20 mouse cellular contexts compared by ENCODE assay signal in genomic region chr3:105211023-105211422, GRCm38 (mm10).
"Had no signal": no experiment of that assay in that cellular context is flagged by ENCODE, and none has a peak within 500 bp of the region (broad histone marks: within the 10 kb centered on the region; RNA-seq: fewer than 3 reads in every experiment).

No protein-coding gene starts in this region.

- H3K4me3 ChIP-seq: limb, embryonic 12.5 days; limb, embryonic 15.5 days; midbrain, embryonic 12.5 days; midbrain, embryonic 15.5 days; neural tube, embryonic 12.5 days; neural tube, embryonic 15.5 days; stomach, embryonic 15.5 days had no signal

- DNase-seq: kidney, adult 2 months; kidney, postnatal 25 days; layer of hippocampus, postnatal 36 days; left cerebral cortex, postnatal 4 days; liver, postnatal 0 days; lung, embryonic 14.5 days; thymus, postnatal 25 days had no signal

- H3K9ac ChIP-seq: limb, embryonic 12.5 days; limb, embryonic 15.5 days; liver, embryonic 14.5 days; liver, postnatal 0 days; lung, embryonic 14.5 days; midbrain, embryonic 12.5 days; midbrain, embryonic 15.5 days; neural tube, embryonic 12.5 days; neural tube, embryonic 15.5 days; stomach, embryonic 15.5 days had no signal

- H3K4me1 ChIP-seq: limb, embryonic 15.5 days; midbrain, embryonic 12.5 days; neural tube, embryonic 12.5 days; neural tube, embryonic 15.5 days; stomach, embryonic 15.5 days had no signal

- H3K9me3 ChIP-seq: limb, embryonic 12.5 days; limb, embryonic 15.5 days; midbrain, embryonic 12.5 days; midbrain, embryonic 15.5 days; neural tube, embryonic 12.5 days; neural tube, embryonic 15.5 days; stomach, embryonic 15.5 days had no signal

- H3K4me2 ChIP-seq: limb, embryonic 12.5 days; limb, embryonic 15.5 days; liver, embryonic 11.5 days; lung, embryonic 14.5 days; midbrain, embryonic 12.5 days; midbrain, embryonic 15.5 days; neural tube, embryonic 12.5 days; neural tube, embryonic 15.5 days; stomach, embryonic 15.5 days had no signal

- H3K27ac ChIP-seq: kidney, postnatal 0 days; limb, embryonic 12.5 days; limb, embryonic 15.5 days; liver, embryonic 14.5 days; macrophage; midbrain, embryonic 12.5 days; midbrain, embryonic 15.5 days; neural tube, embryonic 12.5 days; neural tube, embryonic 15.5 days; stomach, embryonic 15.5 days had no signal

- H3K36me3 ChIP-seq: limb, embryonic 12.5 days; limb, embryonic 15.5 days; midbrain, embryonic 12.5 days; midbrain, embryonic 15.5 days; neural tube, embryonic 12.5 days; neural tube, embryonic 15.5 days; stomach, embryonic 15.5 days had no signal

- H3K27me3 ChIP-seq: limb, embryonic 12.5 days; limb, embryonic 15.5 days; midbrain, embryonic 12.5 days; midbrain, embryonic 15.5 days; neural tube, embryonic 12.5 days; neural tube, embryonic 15.5 days; stomach, embryonic 15.5 days had no signal

- ATAC-seq: intestine, postnatal 0 days; liver, postnatal 0 days; lung, postnatal 0 days; midbrain, embryonic 15.5 days had no signal
